Mouse (Mus musculus) inflammation-experienced regulatory T-cells, adult 6 months (primary cell): ENCODE results near the gene Ggt1. TPM values are rescaled to one million over a fixed set of nuclear protein-coding genes. Genes with fewer than 3 reads are reported as not detected.
"Not testable (repeated sequence)": the region's sequence is repeated elsewhere in the genome, so short reads cannot be mapped to it uniquely, and the experiment has no call there.

Experiments
- ATAC-seq: one replicate; pipeline ENCODE4 v1.8.0; 2017
- polyA plus RNA-seq, 3 experiments: library from polyadenylated mRNA; unstranded; fragments of 100-300 nt; shearing (Covaris generic); gene quantifications; one replicate each; pipeline ENCODE4 v1.2.1; 2017

Gene Ggt1
- polyA plus RNA-seq, 3 experiments from 2014 or later: 0.26 to 15.4 (median 2.2) TPM

GRCm38 (mm10) chr10:75551175-75551574, 10.2 kb upstream of the Ggt1 start:
- ATAC-seq: no peak

GRCm38 (mm10) chr10:75552106-75552505, 9.3 kb upstream of the Ggt1 start:
- no peak for ATAC-seq

- ATAC-seq: no peak
These were observed 8.5 kb upstream of the Ggt1 start for GRCm38 (mm10) chr10:75552701-75553450.

- ATAC-seq: no peak
These were observed 7.3 kb upstream of the Ggt1 start for GRCm38 (mm10) chr10:75554090-75554489.

GRCm38 (mm10) chr10:75555557-75555956, 5.8 kb upstream of the Ggt1 start:
- no peak for ATAC-seq

GRCm38 (mm10) chr10:75556026-75556425, 5.4 kb upstream of the Ggt1 start:
- no peak for ATAC-seq

- no peak for ATAC-seq
These were observed 2.9 kb upstream of the Ggt1 start for GRCm38 (mm10) chr10:75558515-75558914.

- ATAC-seq: no peak
These were observed 2.2 kb upstream of the Ggt1 start for GRCm38 (mm10) chr10:75559041-75559675.

- peak; percentile 59 for ATAC-seq
These were observed 1.5 kb upstream of the Ggt1 start, which contains the start of gene Lrrc75b for GRCm38 (mm10) chr10:75559676-75560548. Lrrc75b (minus strand) TSS chr10:75560330.

GRCm38 (mm10) chr10:75560549-75560899, 880 bp upstream of the Ggt1 start:
- ATAC-seq: no peak

- no peak for ATAC-seq
These were observed 1.2 kb downstream of the Ggt1 start for GRCm38 (mm10) chr10:75562596-75562995.

- ATAC-seq: no peak
These were observed 3.4 kb downstream of the Ggt1 start for GRCm38 (mm10) chr10:75564687-75565265.

- peak; percentile 99 for ATAC-seq
These were observed 4.0 kb downstream of the Ggt1 start for GRCm38 (mm10) chr10:75565436-75565835.

GRCm38 (mm10) chr10:75565906-75566305, 4.5 kb downstream of the Ggt1 start:
- no peak for ATAC-seq

- ATAC-seq: no peak
These were observed 4.9 kb downstream of the Ggt1 start for GRCm38 (mm10) chr10:75566321-75566720.

GRCm38 (mm10) chr10:75566765-75567164, 5.4 kb downstream of the Ggt1 start:
- not testable (repeated sequence) for ATAC-seq

- ATAC-seq: no peak
These were observed 6.6 kb downstream of the Ggt1 start for GRCm38 (mm10) chr10:75568029-75568428.

GRCm38 (mm10) chr10:75568441-75568840, 7.0 kb downstream of the Ggt1 start:
- ATAC-seq: no peak

- ATAC-seq: no peak
These were observed 7.4 kb downstream of the Ggt1 start for GRCm38 (mm10) chr10:75568851-75569250.

GRCm38 (mm10) chr10:75570981-75571657, 9.7 kb downstream of the Ggt1 start:
- no peak for ATAC-seq

GRCm38 (mm10) chr10:75571937-75572336, 10.5 kb downstream of the Ggt1 start:
- ATAC-seq: no peak

GRCm38 (mm10) chr10:75573181-75573580, 11.8 kb downstream of the Ggt1 start:
- no peak for ATAC-seq
